Mouse (Mus musculus) layer of hippocampus, adult 2 months (tissue): ENCODE measurements at regions not wholly inside any gene's neighbourhood (a gene's known extent, or its start where the extent isn't known, plus 50 kb on each side); places are given as distances from the start of the nearest gene placed in this dataset.

Experiments
- DNase-seq, 2 experiments: peaks; one replicate each; pipeline ENCODE4 v3.0.0; 2022; ENCODE audit warnings: low spot score in 2 of 2
- H3K27ac ChIP-seq: fragments of 200-600 bp; 2 replicates; pipeline ENCODE4 v1.8.1; 2022
- H3K4me3 ChIP-seq: fragments of 200-600 bp; 2 replicates; pipeline ENCODE4 v1.8.1; 2022; ENCODE audit warnings: mild to moderate bottlenecking
- CTCF ChIP-seq: fragments of 200-600 bp; conservative IDR thresholded peaks from 2 replicates; pipeline ENCODE4 v1.8.1; 2022; ENCODE audit warnings: antibody characterized with exemption, mild to moderate bottlenecking, moderate library complexity

DNA sequence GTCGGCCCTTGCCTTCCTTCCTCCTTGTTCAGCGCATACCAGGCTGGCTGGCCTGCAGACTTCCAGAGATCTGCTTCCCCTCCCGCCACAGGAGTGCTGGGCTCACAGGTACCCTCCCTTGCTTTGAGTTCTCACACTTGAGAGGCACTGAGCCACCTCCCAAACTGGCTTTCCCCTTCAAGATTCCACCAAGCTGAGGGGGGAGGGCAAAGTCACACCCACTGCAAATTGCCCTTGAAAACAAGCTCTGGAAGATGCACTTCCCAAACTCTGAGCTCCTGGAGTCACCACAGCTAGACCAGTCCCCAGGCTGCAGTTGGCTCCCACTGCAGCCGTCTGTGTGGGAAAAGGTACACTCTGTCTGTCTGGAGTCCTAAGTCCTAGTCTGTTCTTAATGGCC is 142.1 kb upstream of the Slc22a12 start:
- no peak for DNase-seq
- no peak for TF ChIP-seq CTCF
- Histone ChIP-seq H3K27ac (no peak overlapping the region), H3K4me3 (no peak overlapping the region)

DNA sequence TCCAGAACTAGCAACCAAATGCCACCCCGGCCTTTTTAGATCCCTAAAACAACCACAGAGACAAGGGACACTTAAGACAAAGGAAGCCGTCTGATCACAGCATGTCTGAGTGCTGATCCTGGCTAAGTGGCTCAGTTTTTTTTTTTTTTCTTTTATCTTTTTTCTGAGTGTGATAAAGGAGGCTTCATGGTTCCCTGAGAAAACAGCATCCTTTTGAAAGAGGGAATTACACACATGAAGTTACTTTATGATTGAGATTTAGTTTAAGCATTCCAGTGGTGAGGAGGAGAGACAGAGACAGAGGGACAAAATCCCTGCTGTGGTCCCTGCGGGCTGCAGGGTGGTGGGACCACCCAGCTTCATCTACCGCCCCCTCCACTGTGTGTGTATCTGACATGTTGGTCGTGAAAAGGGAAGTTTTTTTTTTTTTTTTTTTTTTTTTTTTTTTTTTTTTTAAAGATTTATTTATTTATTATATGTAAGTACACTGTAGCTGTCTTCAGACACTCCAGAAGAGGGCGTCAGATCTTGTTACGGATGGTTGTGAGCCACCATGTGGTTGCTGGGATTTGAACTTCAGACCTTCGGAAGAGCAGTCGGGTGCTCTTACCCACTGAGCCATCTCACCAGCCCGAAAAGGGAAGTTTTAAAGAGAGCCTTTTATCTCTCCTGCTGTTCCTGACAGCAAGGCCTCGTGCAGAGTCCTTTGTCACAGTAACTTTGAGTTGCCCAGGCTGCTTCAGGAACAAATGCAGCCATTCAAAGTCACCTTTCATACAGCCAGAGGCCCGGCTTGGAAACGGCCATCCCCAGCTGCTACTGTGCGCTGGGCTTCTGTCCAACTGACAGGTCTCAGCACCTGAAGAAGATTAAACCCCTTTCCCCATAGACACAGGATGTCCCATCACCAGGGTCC is 136.8 kb upstream of the Slc22a12 start:
- no peak for DNase-seq
- Histone ChIP-seq H3K27ac (no peak overlapping the region), H3K4me3 (no peak overlapping the region)
- TF ChIP-seq CTCF = no peak

DNA sequence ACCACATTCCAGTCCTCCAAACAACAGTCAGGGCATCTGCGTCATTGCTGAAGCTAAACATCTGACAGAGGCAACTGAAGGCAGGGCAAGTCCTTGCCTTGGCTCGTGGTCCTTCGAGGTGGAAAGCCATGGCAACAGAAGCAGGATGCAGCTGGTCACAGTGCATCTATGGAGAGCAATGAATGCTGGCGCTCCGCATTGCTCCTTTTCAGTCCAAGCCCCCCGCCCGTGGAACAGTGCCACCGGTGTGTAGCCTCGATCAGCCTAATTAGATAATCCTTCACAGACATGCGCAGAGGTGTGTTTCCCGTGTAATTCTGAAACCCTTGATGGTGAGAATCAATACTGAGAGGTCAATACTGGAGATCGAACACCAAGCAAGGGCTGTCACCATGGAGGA is 134.7 kb upstream of the Slc22a12 start:
- no peak overlapping the region for H3K4me3 ChIP-seq
- DNase-seq = no peak
- no peak for TF ChIP-seq CTCF
- H3K27ac ChIP-seq = no peak overlapping the region

- H3K27ac ChIP-seq = no peak overlapping the region
- no peak for DNase-seq
- TF ChIP-seq CTCF = no peak
- no peak overlapping the region for H3K4me3 ChIP-seq
These were observed 132.8 kb upstream of the Slc22a12 start for GRCm38 (mm10) chr19:6675586-6675985.

DNA sequence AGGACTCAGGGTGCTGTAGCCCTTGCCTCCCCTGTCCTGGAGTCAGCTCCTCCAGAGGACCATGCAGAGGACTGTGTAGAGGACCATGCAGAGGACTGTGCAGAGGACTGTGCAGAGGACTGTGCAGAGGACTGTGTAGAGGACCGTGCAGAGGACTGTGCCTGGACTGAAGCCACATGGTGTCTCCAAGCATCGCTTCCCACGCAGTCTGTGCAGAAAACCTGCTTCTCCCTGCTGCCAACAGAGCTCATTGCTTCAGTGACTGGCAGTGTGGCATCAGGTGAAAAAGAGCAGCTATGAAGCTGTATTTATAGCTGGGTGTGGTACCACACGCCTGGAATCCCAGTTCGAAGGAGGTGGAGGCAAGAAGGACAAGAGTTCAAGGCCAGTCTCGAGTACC is 128.9 kb upstream of the Slc22a12 start:
- TF ChIP-seq CTCF = no peak
- DNase-seq = peak; percentile 80 to 83
- peak overlapping the region; percentile 5; the same call in 1 of the 2 replicates for H3K27ac ChIP-seq
- H3K4me3 ChIP-seq = no peak overlapping the region

DNA sequence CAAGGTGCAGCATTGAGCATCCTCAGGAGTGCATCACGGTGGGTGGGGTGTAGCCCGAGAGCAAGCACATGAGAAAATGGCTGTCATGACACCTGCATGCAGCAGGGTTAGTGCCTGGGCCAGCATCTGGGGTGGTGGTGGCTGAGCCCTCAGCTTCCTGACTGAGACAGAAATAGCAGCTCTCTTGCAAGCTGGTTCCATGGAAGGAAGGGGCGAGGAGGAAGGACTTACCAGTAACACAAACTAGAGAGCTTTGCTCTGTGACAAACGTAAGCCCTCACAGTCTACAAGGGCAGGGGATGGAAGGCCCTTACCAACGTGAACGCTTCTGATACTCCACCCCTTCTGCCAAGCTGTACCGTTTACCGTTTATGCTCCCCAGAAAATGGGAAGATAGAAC is 127.0 kb upstream of the Slc22a12 start:
- Histone ChIP-seq H3K27ac (peak overlapping the region; percentile 39), H3K4me3 (no peak overlapping the region)
- DNase-seq = no peak
- TF ChIP-seq CTCF = no peak

DNA sequence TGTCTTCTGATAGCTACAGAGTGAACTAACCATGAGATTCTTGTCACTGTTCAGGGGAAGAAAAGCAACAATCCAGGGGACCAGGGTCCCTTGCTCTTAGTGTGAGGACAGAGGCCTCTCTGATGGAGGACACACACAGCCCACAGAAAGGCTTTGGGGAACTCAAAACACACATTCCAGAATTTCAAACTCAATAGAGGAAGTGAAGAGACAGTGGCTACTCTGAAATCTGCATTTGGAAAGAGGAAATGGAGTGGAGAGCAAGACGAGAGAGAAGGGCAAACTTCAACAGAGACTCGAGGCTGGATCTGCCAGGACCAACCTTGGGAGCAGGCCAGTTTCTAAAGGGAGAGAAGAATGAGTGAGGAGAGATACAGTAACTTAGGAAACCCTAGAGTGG is 125.7 kb upstream of the Slc22a12 start:
- H3K27ac ChIP-seq = peak overlapping the region; percentile 51; the same call in 1 of the 2 replicates
- no peak for DNase-seq
- TF ChIP-seq CTCF = no peak
- H3K4me3 ChIP-seq = no peak overlapping the region

DNA sequence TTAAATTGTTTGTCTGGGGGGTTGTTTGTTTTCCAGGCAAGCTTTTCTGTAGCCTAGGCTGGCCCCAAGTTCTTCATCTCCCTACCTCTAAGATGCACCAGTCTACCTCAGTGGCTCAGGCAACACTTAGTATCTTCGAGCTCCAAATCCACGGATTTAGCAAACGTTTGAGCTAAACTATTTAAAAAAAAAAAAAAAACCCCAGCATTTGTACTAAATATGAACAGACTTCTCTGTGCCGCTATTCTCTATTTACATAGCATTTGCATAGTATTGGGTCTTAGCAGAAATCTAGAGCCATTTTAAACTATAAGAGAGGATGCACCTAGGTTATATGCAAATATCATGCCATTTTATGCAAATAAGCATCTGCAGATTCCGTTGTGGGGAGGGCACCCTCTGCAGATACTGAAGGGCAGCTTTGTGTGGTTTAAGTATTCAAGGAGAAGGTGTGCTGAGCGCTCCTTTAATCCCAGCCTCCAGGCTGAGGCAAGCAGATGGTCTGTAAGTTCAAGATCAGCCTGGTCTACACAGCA is 123.4 kb upstream of the Slc22a12 start:
- Histone ChIP-seq H3K4me3 (no peak overlapping the region), H3K27ac (no peak overlapping the region)
- TF ChIP-seq CTCF = no peak
- DNase-seq = no peak

GRCm38 (mm10) chr19:6665264-6666054 is 122.6 kb upstream of the Slc22a12 start:
- H3K4me3 ChIP-seq = no peak overlapping the region
- DNase-seq = no peak
- no peak for TF ChIP-seq CTCF
- H3K27ac ChIP-seq = no peak overlapping the region

DNA sequence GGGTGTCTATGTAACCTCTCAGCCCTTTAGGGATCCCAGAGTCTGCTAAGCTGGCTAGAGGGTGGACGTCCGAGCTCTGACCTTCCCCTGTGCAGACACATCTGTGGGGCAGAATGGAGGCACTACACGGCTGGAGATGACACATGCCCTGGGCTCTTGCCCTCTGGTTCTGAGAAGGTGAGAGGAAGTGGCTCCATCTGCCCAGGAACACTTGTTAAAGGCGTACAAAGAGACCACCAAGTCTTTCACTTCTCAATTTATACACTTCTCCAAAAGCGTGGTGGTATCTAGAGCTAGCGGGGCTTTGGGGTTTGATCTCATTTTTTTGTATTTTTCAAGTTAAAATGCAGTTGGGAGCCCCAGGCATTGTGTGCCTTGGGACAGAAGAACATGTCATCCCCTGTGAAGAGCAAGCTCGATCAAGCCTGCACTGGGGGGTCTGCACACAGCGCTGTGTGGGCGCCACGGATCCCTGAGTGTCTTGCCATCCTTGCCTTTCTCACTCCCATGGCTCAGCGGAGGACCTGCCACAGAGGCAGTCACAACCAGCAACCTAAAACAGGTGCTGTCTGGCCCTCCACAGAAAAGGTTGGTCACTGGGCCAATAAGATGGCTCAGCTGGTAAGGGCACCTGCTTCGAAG is 121.6 kb upstream of the Slc22a12 start:
- Histone ChIP-seq H3K27ac (no peak overlapping the region), H3K4me3 (no peak overlapping the region)
- no peak for DNase-seq
- TF ChIP-seq CTCF = no peak

GRCm38 (mm10) chr19:6663391-6663790 is 120.6 kb upstream of the Slc22a12 start:
- peak; percentile 89 to 94 for DNase-seq
- peak; percentile 94 for TF ChIP-seq CTCF
- no peak overlapping the region for H3K27ac ChIP-seq
- no peak overlapping the region for H3K4me3 ChIP-seq

DNA sequence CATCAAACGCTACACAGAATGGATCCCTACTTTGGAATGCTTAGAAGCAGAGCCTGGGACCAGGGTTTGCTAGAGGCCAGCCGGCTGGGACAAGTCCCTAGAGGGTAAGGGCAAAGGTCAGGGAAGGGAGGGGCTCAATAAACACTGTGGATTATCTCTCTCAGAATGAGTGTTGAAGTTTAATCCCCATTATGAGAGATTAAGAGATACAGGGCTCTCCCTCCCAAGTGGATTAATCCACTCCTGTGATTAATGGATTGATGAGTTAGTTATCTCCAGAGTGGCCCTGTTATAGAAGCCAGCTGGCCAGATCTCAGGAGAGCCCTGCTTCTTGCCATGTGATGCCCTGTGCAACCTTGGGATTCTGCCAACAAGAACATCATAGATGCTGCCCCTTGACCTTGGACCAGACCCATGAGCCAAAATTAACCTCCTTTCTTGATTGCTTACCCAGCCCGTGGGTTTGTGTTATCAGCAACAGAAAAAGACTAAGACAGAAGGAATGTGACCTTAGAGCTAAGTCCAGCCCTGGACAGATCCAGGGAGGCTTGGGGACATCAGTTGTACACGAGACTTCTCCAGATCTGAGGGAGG is 119.6 kb upstream of the Slc22a12 start:
- no peak for DNase-seq
- Histone ChIP-seq H3K4me3 (no peak overlapping the region), H3K27ac (no peak overlapping the region)
- TF ChIP-seq CTCF = no peak
